Mouse (Mus musculus) adrenal gland, adult (tissue): Measurements from ENCODE around the gene Cyb561d1.

Experiments
- DNase-seq, 2 experiments: peaks; one replicate each; pipeline ENCODE4 v3.0.0; 2022 to 2023; ENCODE audit warnings: low spot score in 1 of 2; ENCODE audit not compliant: inconsistent age in 2 of 2

The Cyb561d1 gene

GRCm38 (mm10) chr3:108204470-108204869, 3.5 kb upstream of the Cyb561d1 start:
- DNase-seq: peak; percentile 24 to 48

GRCm38 (mm10) chr3:108203621-108204325, 2.8 kb upstream of the Cyb561d1 start:
- peak; percentile 90 to 93 for DNase-seq

DNA sequence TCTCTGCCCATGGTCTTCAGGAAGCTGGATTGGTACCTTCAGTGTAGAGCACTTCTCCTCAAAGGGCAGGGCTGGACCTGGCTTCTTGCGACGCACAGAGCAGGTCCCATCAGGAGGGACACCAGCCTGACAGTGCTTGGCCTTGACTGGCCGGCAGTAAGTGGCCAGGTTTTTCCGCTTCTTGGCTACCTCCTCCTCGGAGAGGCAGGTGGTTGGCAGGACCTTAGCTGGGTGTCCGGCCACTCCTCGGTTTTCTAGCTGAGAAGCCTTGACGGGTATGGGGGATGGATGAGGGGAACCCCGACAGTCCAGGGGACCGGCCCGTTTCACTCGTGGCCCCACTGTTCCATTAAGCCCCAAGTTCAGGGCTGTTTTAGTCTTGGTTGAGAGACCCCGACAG, 2.2 kb upstream of the Cyb561d1 start:
- no peak for DNase-seq

- DNase-seq: peak; percentile 8 to 43
Measured at GRCm38 (mm10) chr3:108202506-108202905, 1.5 kb upstream of the Cyb561d1 start.

DNA sequence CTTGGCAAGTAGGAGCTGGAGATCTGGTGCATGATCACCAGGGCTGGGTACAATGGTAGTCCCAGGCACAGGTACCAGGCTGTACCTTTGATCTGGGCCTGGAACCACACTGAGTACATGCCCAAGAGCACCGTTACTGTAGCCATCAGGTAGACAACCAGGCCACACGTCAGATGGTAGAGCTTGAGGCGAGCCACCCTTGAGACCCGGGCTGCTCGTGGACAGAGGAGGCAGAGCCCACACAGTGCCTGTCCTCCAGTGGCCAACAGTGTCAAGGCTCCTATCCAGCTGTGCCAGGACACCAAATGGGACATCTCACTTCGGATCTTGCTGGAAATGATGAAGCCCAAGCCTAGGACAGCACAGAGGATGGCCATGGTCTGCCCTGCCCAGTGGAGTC, 1.8 kb downstream of the Cyb561d1 start:
- peak in 1 of 2 experiments; percentile 33 for DNase-seq

- DNase-seq: peak; percentile 41 to 69
Measured at GRCm38 (mm10) chr3:108197066-108197497, 3.9 kb downstream of the Cyb561d1 start.

DNA sequence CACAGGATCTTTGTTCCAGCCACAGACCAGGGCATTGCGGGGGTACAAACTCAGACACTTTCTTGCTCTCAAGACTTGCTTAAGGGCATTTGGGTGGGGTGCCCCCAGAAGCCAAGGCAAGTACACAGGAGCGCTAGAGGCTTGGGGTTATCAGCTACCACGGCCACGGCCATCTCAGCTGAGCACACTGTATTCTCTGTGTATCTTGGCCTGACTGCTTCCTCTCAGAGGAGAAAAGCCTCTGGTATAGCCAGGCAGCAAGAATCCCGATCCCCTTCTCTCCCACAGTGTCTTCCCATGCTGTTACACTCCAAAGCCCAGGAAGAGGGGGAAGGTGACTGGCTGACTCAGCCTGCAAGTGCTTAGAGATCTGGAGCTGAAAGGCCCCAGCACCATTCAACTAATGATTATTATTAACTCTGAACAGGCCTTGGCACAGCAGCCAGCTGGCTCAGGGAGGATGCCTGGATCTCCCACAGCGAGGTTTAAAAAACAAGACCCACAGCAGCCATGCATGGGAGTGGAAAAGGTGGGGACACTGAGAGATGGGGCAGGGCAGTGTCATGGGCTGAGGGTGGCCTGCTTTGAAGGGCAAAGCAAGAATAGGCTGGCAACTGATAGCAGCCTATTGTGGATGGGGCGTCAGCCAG, 4.9 kb downstream of the Cyb561d1 start:
- DNase-seq: peak; percentile 19 to 47

GRCm38 (mm10) chr3:108195287-108195686, 5.7 kb downstream of the Cyb561d1 start:
- no peak for DNase-seq

DNA sequence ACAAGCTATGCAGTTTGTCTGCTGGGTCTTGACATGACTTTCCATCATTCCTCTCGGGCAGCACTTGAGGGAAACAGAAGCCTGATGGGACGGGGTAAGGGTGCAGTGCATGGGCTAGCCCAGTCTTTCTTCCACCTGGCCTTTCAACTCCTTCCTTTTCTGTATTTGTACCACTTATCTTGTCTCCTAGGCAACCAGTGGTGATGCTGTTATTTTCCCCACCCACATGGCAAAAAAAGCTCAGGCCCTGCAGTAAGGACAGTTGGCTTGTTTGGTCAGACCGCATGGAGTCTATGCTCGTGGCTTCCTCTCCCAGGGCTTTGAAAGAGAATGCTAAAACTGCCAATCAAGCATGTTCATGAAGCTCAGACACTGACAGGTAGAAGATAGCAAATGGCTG, 7.3 kb downstream of the Cyb561d1 start:
- no peak for DNase-seq

GRCm38 (mm10) chr3:108189897-108190296, 11.1 kb downstream of the Cyb561d1 start:
- DNase-seq: peak in 1 of 2 experiments; percentile 43

- DNase-seq: no peak
Measured at GRCm38 (mm10) chr3:108188716-108189490, 12.1 kb downstream of the Cyb561d1 start.

DNA sequence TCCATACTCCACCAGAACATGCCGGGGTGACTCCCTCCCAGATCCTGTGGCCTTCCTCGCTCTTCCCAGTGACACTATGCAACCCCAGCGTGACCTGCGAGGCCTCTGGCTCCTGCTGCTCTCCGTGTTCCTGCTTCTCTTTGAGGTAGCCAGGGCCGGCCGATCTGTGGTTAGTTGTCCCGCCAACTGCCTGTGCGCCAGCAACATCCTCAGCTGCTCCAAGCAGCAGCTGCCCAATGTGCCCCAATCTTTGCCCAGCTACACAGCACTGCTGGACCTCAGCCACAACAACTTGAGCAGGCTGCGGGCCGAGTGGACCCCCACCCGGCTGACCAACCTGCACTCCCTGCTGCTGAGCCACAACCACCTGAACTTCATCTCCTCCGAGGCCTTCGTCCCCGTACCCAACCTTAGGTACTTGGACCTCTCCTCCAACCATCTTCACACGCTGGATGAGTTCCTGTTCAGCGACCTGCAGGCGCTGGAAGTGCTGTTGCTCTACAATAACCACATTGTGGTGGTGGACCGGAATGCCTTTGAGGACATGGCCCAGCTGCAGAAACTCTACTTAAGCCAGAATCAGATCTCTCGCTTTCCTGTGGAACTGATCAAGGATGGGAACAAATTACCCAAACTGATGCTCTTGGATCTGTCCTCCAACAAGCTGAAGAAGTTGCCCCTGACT, 13.8 kb downstream of the Cyb561d1 start:
- DNase-seq: peak; percentile 33 to 54

DNA sequence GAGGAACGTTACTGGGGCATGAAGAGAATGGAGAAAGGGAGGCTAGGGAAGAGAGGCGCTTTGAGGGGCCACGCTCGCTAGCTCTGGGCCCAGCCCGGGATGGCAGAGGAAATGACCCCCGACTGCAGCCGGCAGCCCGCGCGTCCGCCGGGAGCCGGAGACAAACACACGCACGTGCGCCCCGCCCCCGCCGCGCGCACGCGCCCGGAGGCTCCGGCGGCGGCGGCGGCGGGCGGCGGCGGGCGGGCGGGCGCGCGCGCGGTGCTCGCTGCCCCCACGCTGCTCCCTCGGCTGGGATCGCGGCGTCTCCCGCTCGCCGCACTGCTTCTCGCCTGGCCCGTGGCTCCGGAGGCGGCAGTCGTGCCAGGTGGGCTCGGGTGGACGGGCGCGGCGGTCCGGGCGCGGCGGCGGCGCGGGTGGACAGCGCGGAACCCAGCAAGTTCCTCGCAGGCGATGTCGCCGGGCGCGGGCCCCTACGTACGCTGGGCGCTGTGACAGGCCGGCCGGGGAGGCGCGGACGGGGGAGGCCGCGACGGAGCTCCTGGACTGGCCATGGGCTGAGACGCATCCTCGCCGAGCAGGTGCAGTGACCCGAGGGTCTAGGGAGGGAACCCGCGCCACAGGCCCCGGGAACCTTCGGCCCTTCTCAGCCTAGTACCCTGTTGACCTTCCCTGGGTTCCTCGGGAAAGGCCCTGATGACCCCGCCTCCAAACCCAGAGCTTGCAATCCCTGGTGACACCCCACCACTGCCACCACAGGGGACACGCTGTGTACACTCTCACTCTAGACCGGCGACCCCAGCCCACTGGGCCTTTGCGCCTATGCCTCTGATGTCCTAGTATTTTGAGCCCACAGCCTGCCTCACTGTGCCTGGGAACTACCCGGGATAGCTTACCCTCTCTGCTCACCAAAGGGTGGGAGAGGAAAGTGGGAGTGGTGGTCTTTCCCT, 14.6 kb downstream of the Cyb561d1 start, which contains the start of gene Amigo1:
Gene Amigo1 (plus strand): TSS at position 238 of the 950 bp plus-strand sequence.
- DNase-seq: peak; percentile 74 to 91

- peak; percentile 31 to 58 for DNase-seq
Measured at GRCm38 (mm10) chr3:108185460-108186097, 15.4 kb downstream of the Cyb561d1 start.

GRCm38 (mm10) chr3:108184742-108185141, 16.3 kb downstream of the Cyb561d1 start:
- DNase-seq: no peak

- DNase-seq: no peak
Measured at GRCm38 (mm10) chr3:108180514-108180913, 20.5 kb downstream of the Cyb561d1 start.

DNA sequence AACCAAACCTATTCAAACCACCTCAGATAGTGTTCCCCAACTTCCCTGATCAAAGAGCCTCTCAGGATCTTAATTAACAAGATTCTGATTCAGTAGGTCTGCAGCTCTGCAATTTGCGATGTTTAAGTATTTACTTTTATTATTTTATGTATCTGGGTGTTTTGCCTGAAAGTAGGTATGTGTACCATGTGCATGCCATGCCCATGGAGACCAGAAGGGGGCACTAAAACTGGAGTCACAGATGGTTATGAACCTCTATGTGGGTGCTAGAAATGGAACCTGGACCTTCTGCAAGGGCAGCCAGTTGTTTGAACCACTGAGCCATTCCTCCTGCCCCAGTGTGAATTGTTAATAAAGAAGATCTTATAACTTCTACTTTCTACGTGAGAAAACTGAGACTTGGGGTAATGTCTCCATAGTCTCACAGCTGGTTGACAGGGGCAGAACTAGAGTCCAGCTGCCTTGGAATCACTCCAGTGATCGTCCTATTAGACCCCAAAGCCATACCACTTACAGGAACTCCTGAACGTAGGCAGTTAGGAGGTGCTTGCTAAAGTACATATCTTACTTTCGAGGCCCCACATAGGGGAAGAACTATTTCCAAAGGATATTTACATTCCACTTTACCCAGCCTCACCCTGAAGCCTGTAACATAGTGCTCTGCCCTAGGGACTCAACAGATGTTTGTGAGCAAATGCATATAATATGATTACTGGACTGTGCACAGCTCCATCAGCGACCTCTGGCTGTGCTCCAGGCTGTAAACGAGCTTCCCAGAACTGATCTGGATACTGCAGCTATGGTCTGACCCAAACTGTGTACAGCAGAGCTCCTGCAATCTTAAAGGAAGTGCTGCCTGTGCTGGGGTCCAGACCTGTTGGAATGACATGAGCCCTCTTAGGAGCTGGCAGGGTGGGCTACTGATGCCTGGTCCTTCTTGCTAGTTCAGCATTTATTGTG, 22.0 kb downstream of the Cyb561d1 start:
- DNase-seq: peak in 1 of 2 experiments; percentile 31
